In genomic region chr7:117585164-117585563, GRCm38 (mm10) we compare ENCODE assay signal across 16 mouse cellular contexts.
DNase-seq lines count a peak whose midpoint lies in the region; ATAC-seq and TF ChIP-seq lines count a peak whose summit lies in the region.
"Had no signal": no experiment of that assay in that cellular context is flagged by ENCODE, and none has a peak within 500 bp of the region (broad histone marks: within the 10 kb centered on the region; RNA-seq: fewer than 3 reads in every experiment).

No protein-coding gene starts in this region.

- H3K4me1 ChIP-seq in forebrain, embryonic 12.5 days = peaks cover 26% of the 10 kb centered on the region
- H3K4me1 ChIP-seq in forebrain, embryonic 10.5 days = peaks cover 44% of the 10 kb centered on the region
- H3K4me1 ChIP-seq in forebrain, embryonic 16.5 days (replicated peaks; ENCODE audit: control insufficient read depth, insufficient read depth, low read length) = peaks cover 19% of the 10 kb centered on the region

- H3K9me3 ChIP-seq in forebrain, embryonic 12.5 days = no peaks in the 10 kb centered on the region
- no peaks in the 10 kb centered on the region for H3K9me3 ChIP-seq in forebrain, embryonic 10.5 days
- no peaks in the 10 kb centered on the region for H3K9me3 ChIP-seq in forebrain, embryonic 16.5 days (ENCODE audit: control insufficient read depth, low read length)
- H3K9me3 ChIP-seq: liver, embryonic 13.5 days had no signal

- no peaks in the 10 kb centered on the region for H3K36me3 ChIP-seq in forebrain, embryonic 12.5 days (replicated peaks)
- no peaks in the 10 kb centered on the region for H3K36me3 ChIP-seq in forebrain, embryonic 10.5 days (replicated peaks)
- H3K36me3 ChIP-seq in forebrain, embryonic 16.5 days (ENCODE audit: control insufficient read depth, insufficient read depth) = no peaks in the 10 kb centered on the region
- H3K36me3 ChIP-seq: G1E; liver, embryonic 13.5 days had no signal

- DNase-seq in forebrain, embryonic 10.5 days (ENCODE audit: extremely low spot score, low spot score) = no peak
- DNase-seq in left cerebral cortex, adult 2 months (ENCODE audit: extremely low spot score in 1 of 2, low spot score in 2 of 2) = no peak
- no peak for DNase-seq in left cerebral cortex, postnatal 36 days (ENCODE audit: low spot score in 2 of 2)
- peak; percentile 34 for DNase-seq in CD4-positive helper T cell, adult 2 months (ENCODE audit: low read depth, low spot score)
- no peak for DNase-seq in adrenal gland, adult 18-20 months (ENCODE audit: low spot score in 2 of 2)
- DNase-seq in ovary, postnatal 36 days (ENCODE audit: low spot score) = no peak
- DNase-seq: cerebellum, adult 18-20 months; gastrocnemius, postnatal 10 days; heart, postnatal 10 days; kidney, postnatal 36 days; liver, embryonic 13.5 days; lung, postnatal 36 days had no signal

- whole genome bisulfite sequencing in forebrain, embryonic 12.5 days = 61% methylated on average over 5 of the region's 5 CpGs
- WGBS in forebrain, embryonic 10.5 days = 84% methylated on average over 5 of the region's 5 CpGs
- 22% methylated on average over 5 of the region's 5 CpGs for WGBS in forebrain, embryonic 16.5 days

- H3K4me2 ChIP-seq in forebrain, embryonic 12.5 days = no peak overlapping the region
- H3K4me2 ChIP-seq in forebrain, embryonic 16.5 days (ENCODE audit: low read length) = no peak overlapping the region
- H3K4me2 ChIP-seq: liver, embryonic 13.5 days had no signal

- H3K27ac ChIP-seq in forebrain, embryonic 12.5 days = peak overlapping the region; percentile 15; the same call in 1 of the 2 replicates
- H3K27ac ChIP-seq in forebrain, embryonic 10.5 days = no peak overlapping the region
- H3K27ac ChIP-seq in left cerebral cortex, adult 2 months = 0 out of 2 replicates have a peak overlapping the region, but pooled peaks have one; percentile 28
- 0 out of 2 replicates have a peak overlapping the region, but pooled peaks have one; percentile 30 for H3K27ac ChIP-seq in forebrain, embryonic 16.5 days (ENCODE audit: low read length)
- H3K27ac ChIP-seq: liver, embryonic 13.5 days had no signal

- no peak overlapping the region for H3K9ac ChIP-seq in forebrain, embryonic 12.5 days
- no peak overlapping the region for H3K9ac ChIP-seq in forebrain, embryonic 16.5 days (replicated peaks; ENCODE audit: low read depth, low read length)
- H3K9ac ChIP-seq: liver, embryonic 13.5 days had no signal

- intact Hi-C loops in left cerebral cortex, adult 2 months (cut with DNase I) = no loop called here
- intact Hi-C loops in left cerebral cortex, postnatal 36 days (cut with DNase I) = no loop called here

- H3K4me3 ChIP-seq in forebrain, embryonic 12.5 days (replicated peaks) = no peak overlapping the region
- H3K4me3 ChIP-seq in forebrain, embryonic 10.5 days = no peak overlapping the region
- H3K4me3 ChIP-seq in left cerebral cortex, adult 2 months = no peak overlapping the region
- no peak overlapping the region for H3K4me3 ChIP-seq in forebrain, embryonic 16.5 days (replicated peaks; ENCODE audit: low read length)
- H3K4me3 ChIP-seq: liver, embryonic 13.5 days had no signal

- H3K27me3 ChIP-seq in forebrain, embryonic 12.5 days = no peaks in the 10 kb centered on the region
- peaks cover 25% of the 10 kb centered on the region for H3K27me3 ChIP-seq in forebrain, embryonic 10.5 days (ENCODE audit: poor library complexity, severe bottlenecking)
- no peaks in the 10 kb centered on the region for H3K27me3 ChIP-seq in forebrain, embryonic 16.5 days (replicated peaks; ENCODE audit: control insufficient read depth, insufficient read depth, low read length)
- H3K27me3 ChIP-seq: liver, embryonic 13.5 days had no signal

- no peak for TF ChIP-seq CTCF in left cerebral cortex, adult 2 months (IDR thresholded peaks at IDR 0.05)

- ATAC-seq in forebrain, embryonic 12.5 days (ENCODE audit: low FRiP score) = no peak
- peak; percentile 49 for ATAC-seq in forebrain, embryonic 16.5 days
- ATAC-seq: intestine, postnatal 0 days had no signal
